Mouse (Mus musculus) G1E (cell line): ENCODE results near the gene Ptprm. TPM values are rescaled to one million over a fixed set of nuclear protein-coding genes. Genes with fewer than 3 reads are reported as not detected.

Experiments
- ATAC-seq: 2 replicates; pipeline ENCODE4 v1.8.0; 2016; ENCODE audit warnings: mild to moderate bottlenecking; ENCODE audit not compliant: insufficient number of reproducible peaks, poor library complexity, low FRiP score, severe bottlenecking; ENCODE audit errors: extremely low read depth
- DNase-seq: peaks from one replicate; pipeline ENCODE4 v3.0.0; 2012; ENCODE audit warnings: low spot score
- H3K27me3 ChIP-seq: 2 replicates; pipeline ENCODE4 v1.6.1; 2012; ENCODE audit warnings: mild to moderate bottlenecking, low read length, inconsistent platforms; ENCODE audit not compliant: insufficient read depth
- H3K36me3 ChIP-seq: replicated peaks from 2 replicates; pipeline ENCODE3; 2012; ENCODE audit warnings: mild to moderate bottlenecking, inconsistent platforms
- H3K4me1 ChIP-seq: 2 replicates; pipeline ENCODE4 v1.6.1; 2012; ENCODE audit warnings: low read depth, low read length, inconsistent platforms, mixed read lengths; ENCODE audit not compliant: insufficient read depth
- H3K4me3 ChIP-seq: 2 replicates; pipeline ENCODE4 v1.5.1; 2012; ENCODE audit warnings: low read depth, mild to moderate bottlenecking, inconsistent platforms, low read length, moderate library complexity, mixed read lengths
- H3K9me3 ChIP-seq: replicated peaks from 2 replicates; pipeline ENCODE4 v1.6.1; 2012; ENCODE audit warnings: inconsistent platforms
- CTCF ChIP-seq: IDR thresholded peaks from 2 replicates; pipeline ENCODE4 v1.5.1; 2012; ENCODE audit warnings: low read depth, low read length, inconsistent platforms, mixed read lengths
- GATA1 ChIP-seq: IDR thresholded peaks from 2 replicates; pipeline ENCODE4 v1.6.1; 2012; ENCODE audit warnings: borderline replicate concordance, low read length, inconsistent platforms, mixed read lengths
- GATA2 ChIP-seq: IDR thresholded peaks from 2 replicates; pipeline ENCODE4 v1.6.1; 2012; ENCODE audit warnings: low read depth, low read length, inconsistent platforms, borderline replicate concordance
- POLR2AphosphoS5 ChIP-seq: IDR thresholded peaks from 2 replicates; pipeline ENCODE4 v1.6.1; 2012; ENCODE audit warnings: low read depth, low read length, inconsistent platforms; ENCODE audit not compliant: insufficient replicate concordance
- TAL1 ChIP-seq: conservative IDR thresholded peaks from 2 replicates; pipeline ENCODE4 v1.6.1; 2012; ENCODE audit warnings: low read depth, low read length, inconsistent platforms, mixed read lengths
- polyA plus RNA-seq: library from polyadenylated mRNA; stranded (reverse); fragments of >175 nt; gene quantifications from 2 replicates; pipeline ENCODE4 v1.2.3, GENCODE M21; 2012
- total RNA-seq, 2 experiments: library from RNA; stranded (forward) in 1 of 2; stranded (reverse) in 1 of 2; fragments of 200-1000 nt in 1 of 2; fragments of >200 nt in 1 of 2; fragmentation: Nextera tagmentation in 1 of 2; gene quantifications; 2 replicates each; pipeline ENCODE4 v1.2.3; 2014 to 2017

Gene Ptprm
- total and polyA plus RNA-seq, 3 experiments: 0.27 TPM; not detected in 2

GRCm38 (mm10) chr17:67358541-67358940 lies 4.3 kb upstream of the Ptprm start:
- no peaks in the 10 kb centered on the region for H3K27me3 ChIP-seq
- H3K9me3 ChIP-seq: peaks cover 67% of the 10 kb centered on the region
- no peaks in the 10 kb centered on the region for H3K4me1 ChIP-seq
- no peak for DNase-seq
- ATAC-seq: no peak
- TF ChIP-seq POLR2AphosphoS5 (no peak), TAL1 (no peak), GATA1 (no peak), CTCF (no peak), GATA2 (no peak)
- no peaks in the 10 kb centered on the region for H3K36me3 ChIP-seq
- H3K4me3 ChIP-seq: no peak overlapping the region

- Histone ChIP-seq H3K4me1 (no peaks in the 10 kb centered on the region), H3K9me3 (peaks cover 76% of the 10 kb centered on the region), H3K4me3 (no peak overlapping the region), H3K36me3 (no peaks in the 10 kb centered on the region), H3K27me3 (no peaks in the 10 kb centered on the region)
- DNase-seq (no peak), ATAC-seq (no peak)
- TF ChIP-seq CTCF (no peak), GATA1 (no peak), POLR2AphosphoS5 (no peak), GATA2 (no peak), TAL1 (no peak)
Measured at GRCm38 (mm10) chr17:67357191-67357590, 2.9 kb upstream of the Ptprm start.

DNA sequence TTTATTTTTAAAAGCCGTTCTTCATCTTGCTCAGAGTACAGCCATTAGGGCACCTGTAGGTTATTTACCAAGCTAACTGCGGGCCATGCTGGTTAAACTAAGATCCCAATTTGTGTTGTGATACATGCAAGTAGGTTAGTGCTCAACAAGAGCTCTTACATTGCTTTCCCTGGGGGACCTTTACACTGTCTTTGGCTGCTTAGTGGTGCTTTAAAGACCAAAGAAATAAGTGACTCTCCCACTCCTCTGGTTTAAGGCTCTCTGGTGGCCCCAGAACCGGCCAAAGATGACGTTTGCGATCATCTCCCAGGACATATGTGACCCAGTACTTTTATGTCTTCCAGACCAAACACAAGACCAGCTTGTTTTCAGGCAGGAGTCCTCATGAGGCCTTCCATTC lies 994 bp upstream of the Ptprm start:
- H3K4me1 ChIP-seq: no peaks in the 10 kb centered on the region
- H3K4me3 ChIP-seq: no peak overlapping the region
- ATAC-seq (no peak), DNase-seq (no peak)
- H3K36me3 ChIP-seq: no peaks in the 10 kb centered on the region
- H3K27me3 ChIP-seq: no peaks in the 10 kb centered on the region
- peaks cover 70% of the 10 kb centered on the region for H3K9me3 ChIP-seq
- TF ChIP-seq GATA2 (no peak), CTCF (no peak), POLR2AphosphoS5 (no peak), TAL1 (no peak)

DNA sequence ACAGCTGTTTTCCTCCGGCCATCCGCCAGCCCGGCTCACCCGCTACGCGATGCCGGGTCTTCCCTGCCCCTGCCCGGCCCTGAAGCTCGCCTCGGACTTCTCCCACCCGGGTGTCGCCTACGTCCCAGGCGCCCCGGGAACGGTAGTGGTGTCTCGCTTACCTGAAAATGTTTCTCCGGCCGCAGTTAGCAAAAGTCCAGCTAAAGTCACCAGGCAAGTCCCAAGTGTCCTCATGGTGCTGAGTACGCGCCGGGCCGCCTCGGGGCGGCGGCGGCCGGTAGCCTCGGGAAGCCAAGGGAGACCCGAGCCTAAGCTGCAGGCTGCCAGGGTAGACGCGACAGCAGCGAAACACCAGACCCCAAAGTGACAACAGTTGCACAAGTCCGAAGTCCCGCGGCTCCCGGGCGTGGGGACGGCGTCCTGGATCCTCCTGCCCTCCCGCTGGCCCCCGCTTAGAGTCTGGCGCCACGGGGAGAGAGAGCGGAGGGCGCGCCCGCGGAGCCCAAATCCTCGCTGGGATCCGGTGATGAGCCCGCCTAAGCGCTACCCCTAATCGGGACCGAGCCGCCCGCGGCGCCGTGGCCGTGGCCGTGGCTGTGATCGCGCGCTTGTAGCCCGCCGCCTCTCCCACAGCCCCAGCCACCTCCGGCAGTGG lies 334 bp downstream of the Ptprm start:
- ATAC-seq (no peak), DNase-seq (no peak)
- Histone ChIP-seq H3K27me3 (no peaks in the 10 kb centered on the region), H3K9me3 (peaks cover 61% of the 10 kb centered on the region), H3K36me3 (no peaks in the 10 kb centered on the region), H3K4me1 (no peaks in the 10 kb centered on the region), H3K4me3 (no peak overlapping the region; the same call in 1 of the 2 replicates)
- TF ChIP-seq TAL1 (no peak), GATA1 (no peak), GATA2 (no peak), POLR2AphosphoS5 (no peak), CTCF (no peak)

GRCm38 (mm10) chr17:67352956-67353795 lies 1.1 kb downstream of the Ptprm start:
- no peaks in the 10 kb centered on the region for H3K36me3 ChIP-seq
- no peaks in the 10 kb centered on the region for H3K27me3 ChIP-seq
- H3K4me3 ChIP-seq: no peak overlapping the region; the same call in 1 of the 2 replicates
- H3K4me1 ChIP-seq: no peaks in the 10 kb centered on the region
- DNase-seq (no peak), ATAC-seq (no peak)
- peaks cover 61% of the 10 kb centered on the region for H3K9me3 ChIP-seq
- TF ChIP-seq GATA1 (no peak), POLR2AphosphoS5 (no peak), GATA2 (no peak), TAL1 (no peak), CTCF (no peak)

DNA sequence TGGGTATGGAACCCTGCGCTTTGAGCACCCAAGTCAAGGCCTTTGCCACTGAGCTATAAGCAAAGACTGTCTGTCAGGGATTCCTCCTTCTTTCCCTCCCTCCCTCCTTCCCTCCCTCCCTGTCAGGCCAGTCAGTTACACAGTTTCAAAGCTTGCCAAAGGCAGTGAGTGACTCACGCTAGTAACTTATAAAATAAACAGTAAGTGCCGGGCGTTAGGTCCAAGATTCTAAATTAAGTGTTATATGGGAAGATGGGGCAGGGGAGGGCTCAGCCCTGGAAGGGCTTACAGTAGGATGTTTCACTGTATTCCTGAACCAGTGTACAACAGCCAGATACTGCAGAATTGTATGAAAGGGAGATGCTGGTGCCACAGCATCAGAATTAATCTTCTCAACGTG lies 2.8 kb downstream of the Ptprm start:
- ATAC-seq (no peak), DNase-seq (no peak)
- peaks cover 63% of the 10 kb centered on the region for H3K9me3 ChIP-seq
- TF ChIP-seq GATA2 (no peak), TAL1 (no peak), POLR2AphosphoS5 (no peak), CTCF (no peak), GATA1 (no peak)
- no peak overlapping the region for H3K4me3 ChIP-seq
- no peaks in the 10 kb centered on the region for H3K27me3 ChIP-seq
- H3K36me3 ChIP-seq: no peaks in the 10 kb centered on the region
- no peaks in the 10 kb centered on the region for H3K4me1 ChIP-seq
